Mouse (Mus musculus) stomach, postnatal 0 days (tissue): ENCODE data around the gene Mmp8. TPM values are rescaled to one million over a fixed set of nuclear protein-coding genes. Genes with fewer than 3 reads are reported as not detected.

Source experiments
- ATAC-seq: fragments of 200-750 bp; cut with Nextera tagmentation; 2 replicates; pipeline ENCODE4 v1.8.0; 2017; ENCODE audit not compliant: low FRiP score, low TSS enrichment
- DNase-seq: peaks from one replicate; pipeline ENCODE4 v3.0.0-alpha.2; 2016; ENCODE audit warnings: low spot score
- H3K27ac ChIP-seq: fragments of 300-500 bp; sonication (generic); replicated peaks from 2 replicates; pipeline ENCODE4 v1.5.1; 2014; ENCODE audit warnings: mild to moderate bottlenecking, control low read depth
- H3K27me3 ChIP-seq: fragments of 300-500 bp; sonication (generic); 2 replicates; pipeline ENCODE4 v1.6.1; 2014; ENCODE audit warnings: low read length; ENCODE audit not compliant: control insufficient read depth, insufficient read depth
- H3K36me3 ChIP-seq: fragments of 300-500 bp; sonication (generic); 2 replicates; pipeline ENCODE4 v1.6.1; 2014; ENCODE audit warnings: low read length, mixed read lengths; ENCODE audit not compliant: control insufficient read depth, insufficient read depth
- H3K4me1 ChIP-seq: fragments of 300-500 bp; sonication (generic); replicated peaks from 2 replicates; pipeline ENCODE4 v1.6.1; 2014; ENCODE audit warnings: antibody characterized with exemption; ENCODE audit not compliant: control insufficient read depth, insufficient read depth
- H3K4me2 ChIP-seq: fragments of 300-500 bp; sonication (generic); replicated peaks from 2 replicates; pipeline ENCODE4 v1.6.1; 2014; ENCODE audit warnings: low read depth, mild to moderate bottlenecking, control low read depth, moderate library complexity
- H3K4me3 ChIP-seq: fragments of 300-500 bp; sonication (generic); 2 replicates; pipeline ENCODE4 v1.5.1; 2014; ENCODE audit warnings: low read depth, low read length, control low read depth
- H3K9ac ChIP-seq: fragments of 300-500 bp; sonication (generic); 2 replicates; pipeline ENCODE4 v1.6.1; 2014; ENCODE audit warnings: mild to moderate bottlenecking, low read length, control low read depth, mixed read lengths
- H3K9me3 ChIP-seq: fragments of 300-500 bp; sonication (generic); 2 replicates; pipeline ENCODE4 v1.6.1; 2016; ENCODE audit warnings: low read length; ENCODE audit not compliant: control insufficient read depth
- CTCF ChIP-seq: IDR thresholded peaks from 2 replicates; pipeline ENCODE4 v1.5.1; 2016; ENCODE audit warnings: antibody characterized with exemption, low read depth, mild to moderate bottlenecking, moderate library complexity
- EP300 ChIP-seq: optimal IDR thresholded peaks from 2 replicates; pipeline ENCODE3; 2016; ENCODE audit warnings: antibody characterized with exemption
- WGBS: fragments of 180-500 bp; shearing (Covaris S2); extraction: QIAGEN DNeasy Blood & Tissue Kit; methylation state at CpG from one replicate; pipeline ENCODE4 v1.1.7; 2014; 5-methylcytosine and 5-hydroxymethylcytosine counted together
- polyA plus RNA-seq: library from polyadenylated mRNA; unstranded; fragments of >200 nt; fragmentation: Nextera tagmentation; extraction: Ambion mirVana; gene quantifications from 2 replicates; pipeline ENCODE4 v1.2.1, GENCODE M21; 2015

The Mmp8 gene
- polyA plus RNA-seq, 1 experiment from 2014 or later = 0.16 TPM

GRCm38 (mm10) chr9:7572663-7573308, 14.5 kb downstream of the Mmp8 start:
- ATAC-seq (no peak), DNase-seq (no peak)
- TF ChIP-seq CTCF = no peak
- no peak for TF ChIP-seq EP300
- Histone ChIP-seq H3K36me3 (no peaks in the 10 kb centered on the region), H3K9ac (no peak overlapping the region), H3K9me3 (no peaks in the 10 kb centered on the region), H3K4me2 (no peak overlapping the region), H3K4me1 (no peaks in the 10 kb centered on the region), H3K27me3 (no peaks in the 10 kb centered on the region), H3K27ac (no peak overlapping the region), H3K4me3 (no peak overlapping the region)
- WGBS = 31% methylated on average over 2 of the region's 2 CpGs

- 75% methylated on average over 3 of the region's 3 CpGs for WGBS
- no peak overlapping the region for H3K27ac ChIP-seq
Observed at GRCm38 (mm10) chr9:7575526-7575925, 17.3 kb downstream of the Mmp8 start.

GRCm38 (mm10) chr9:7577371-7577770, 19.1 kb downstream of the Mmp8 start:
- no peaks in the 10 kb centered on the region for H3K4me1 ChIP-seq
- no peaks in the 10 kb centered on the region for H3K9me3 ChIP-seq
- H3K36me3 ChIP-seq = no peaks in the 10 kb centered on the region
- 92% methylated on average over 2 of the region's 2 CpGs for WGBS
- no peak for ATAC-seq
- H3K9ac ChIP-seq = no peak overlapping the region
- no peak for DNase-seq
- H3K27me3 ChIP-seq = no peaks in the 10 kb centered on the region
- H3K4me3 ChIP-seq = no peak overlapping the region
- no peak overlapping the region for H3K4me2 ChIP-seq
- TF ChIP-seq CTCF = no peak
- no peak for TF ChIP-seq EP300
- H3K27ac ChIP-seq = no peak overlapping the region

More at GRCm38 (mm10) chr9:7575526-7575925, 17.3 kb downstream of the Mmp8 start:
- no peaks in the 10 kb centered on the region for H3K36me3 ChIP-seq
- no peak overlapping the region for H3K4me2 ChIP-seq
- no peaks in the 10 kb centered on the region for H3K9me3 ChIP-seq
- H3K4me1 ChIP-seq = no peaks in the 10 kb centered on the region
- TF ChIP-seq EP300 (no peak), CTCF (no peak)
- no peak overlapping the region for H3K9ac ChIP-seq
- no peak for DNase-seq
- no peaks in the 10 kb centered on the region for H3K27me3 ChIP-seq
- no peak for ATAC-seq
- no peak overlapping the region for H3K4me3 ChIP-seq

- no peak for DNase-seq
- TF ChIP-seq CTCF (no peak), EP300 (no peak)
- WGBS = 68% methylated on average over 8 of the region's 8 CpGs
- Histone ChIP-seq H3K27me3 (no peaks in the 10 kb centered on the region), H3K4me1 (no peaks in the 10 kb centered on the region), H3K9me3 (no peaks in the 10 kb centered on the region), H3K36me3 (no peaks in the 10 kb centered on the region), H3K4me2 (no peak overlapping the region), H3K27ac (no peak overlapping the region), H3K4me3 (no peak overlapping the region), H3K9ac (no peak overlapping the region)
- ATAC-seq = no peak
Observed at GRCm38 (mm10) chr9:7590063-7590462, 31.8 kb downstream of the Mmp8 start.

- Histone ChIP-seq H3K9ac (no peak overlapping the region), H3K4me2 (no peak overlapping the region), H3K27ac (no peak overlapping the region), H3K9me3 (no peaks in the 10 kb centered on the region), H3K4me1 (no peaks in the 10 kb centered on the region), H3K36me3 (no peaks in the 10 kb centered on the region), H3K27me3 (no peaks in the 10 kb centered on the region), H3K4me3 (no peak overlapping the region)
- no peak for DNase-seq
- 92% methylated on average over 3 of the region's 3 CpGs for WGBS
- no peak for TF ChIP-seq EP300
- TF ChIP-seq CTCF = no peak
- no peak for ATAC-seq
Observed at GRCm38 (mm10) chr9:7593272-7593812, 35.1 kb downstream of the Mmp8 start.

- Histone ChIP-seq H3K9me3 (no peaks in the 10 kb centered on the region), H3K36me3 (no peaks in the 10 kb centered on the region), H3K9ac (peak overlapping the region; percentile 28; the same call in 1 of the 2 replicates), H3K27ac (peak overlapping the region; percentile 31), H3K4me2 (peak overlapping the region; percentile 42), H3K4me1 (no peaks in the 10 kb centered on the region), H3K4me3 (peak overlapping the region; percentile 31), H3K27me3 (no peaks in the 10 kb centered on the region)
- DNase-seq (peak; percentile 83), ATAC-seq (peak; percentile 99)
- peak; percentile 98 for TF ChIP-seq CTCF
- TF ChIP-seq EP300 = no peak
- WGBS = 1% methylated on average over 6 of the region's 6 CpGs
Observed at GRCm38 (mm10) chr9:7594816-7595540, 36.7 kb downstream of the Mmp8 start.
